Mouse (Mus musculus) testis, adult 2 months (tissue): ENCODE data around the gene Ctu2.

Source experiments
- CTCF ChIP-seq: fragments of 200-500 bp; IDR thresholded peaks from 2 replicates; pipeline ENCODE4 v1.5.1; 2012; ENCODE audit warnings: low read depth, mild to moderate bottlenecking, inconsistent platforms, low read length, moderate library complexity; ENCODE audit not compliant: control insufficient read depth, insufficient read depth, insufficient replicate concordance
- POLR2A ChIP-seq: fragments of 200-500 bp; IDR thresholded peaks from 2 replicates; pipeline ENCODE4 v1.6.1; 2012; ENCODE audit warnings: low read depth, mild to moderate bottlenecking, inconsistent platforms, low read length, moderate library complexity; ENCODE audit not compliant: control insufficient read depth

GRCm38 (mm10) chr8:122469965-122470364 lies 6.0 kb upstream of the Ctu2 start:
- no peak; the same call in 1 of the 2 replicates for TF ChIP-seq POLR2A
- no peak for TF ChIP-seq CTCF
